Mouse (Mus musculus) MEL (cell line): ENCODE data around the gene Akr1b8.

Experiments used
- CTCF ChIP-seq, 3 experiments: IDR thresholded peaks in 2 of 3; conservative IDR thresholded peaks in 1 of 3; 2 replicates each; pipeline ENCODE4 v1.5.1; 2011 to 2012; ENCODE audit warnings: low read length in 3 of 3, low read depth in 2 of 3, mild to moderate bottlenecking in 2 of 3, improper control_type of control experiment in 1 of 3, inconsistent platforms in 1 of 3, mixed read lengths in 1 of 3, moderate library complexity in 1 of 3; ENCODE audit not compliant: control insufficient read depth in 1 of 3, insufficient read depth in 1 of 3, poor library complexity in 1 of 3, severe bottlenecking in 1 of 3
- HCFC1 ChIP-seq: IDR thresholded peaks from 2 replicates; pipeline ENCODE4 v1.6.1; 2012; ENCODE audit warnings: low read depth, mild to moderate bottlenecking, inconsistent platforms, low read length, improper control_type of control experiment, moderate library complexity

GRCm38 (mm10) chr6:34322121-34322520, 31.8 kb upstream of the Akr1b8 start:
- TF ChIP-seq HCFC1 (no peak), CTCF (IDR thresholded peaks at IDR 0.05 in 2 of 3, conservative IDR thresholded peaks at IDR 0.05 in 1 of 3; ENCODE audit: control insufficient read depth in 1 of 3, insufficient read depth in 1 of 3, low read depth in 2 of 3, low read length in 3 of 3, poor library complexity in 1 of 3, severe bottlenecking in 1 of 3) (peak in 1 of 3 experiments; percentile 6; a peak in 1 of 6 replicates)
